Mouse (Mus musculus) stomach, embryonic 16.5 days (tissue): Measurements from ENCODE around the gene Jtb. TPM values are rescaled to one million over a fixed set of nuclear protein-coding genes. Genes with fewer than 3 reads are reported as not detected.

Source experiments
- ATAC-seq: fragments of 200-750 bp; cut with Nextera tagmentation; 2 replicates; pipeline ENCODE4 v1.8.0; 2017; ENCODE audit warnings: moderate number of reproducible peaks, moderate TSS enrichment; ENCODE audit not compliant: insufficient read depth, low FRiP score
- H3K27ac ChIP-seq: fragments of 300-500 bp; sonication (generic); 2 replicates; pipeline ENCODE4 v1.5.1; 2014; ENCODE audit warnings: low read length
- H3K27me3 ChIP-seq: fragments of 300-500 bp; sonication (generic); 2 replicates; pipeline ENCODE4 v1.6.1; 2014; ENCODE audit warnings: low read length, control low read depth, mixed read lengths; ENCODE audit not compliant: control insufficient read depth, insufficient read depth
- H3K36me3 ChIP-seq: fragments of 300-500 bp; sonication (generic); 2 replicates; pipeline ENCODE4 v1.6.1; 2014; ENCODE audit warnings: low read length; ENCODE audit not compliant: control insufficient read depth, insufficient read depth
- H3K4me1 ChIP-seq: fragments of 300-500 bp; sonication (generic); 2 replicates; pipeline ENCODE4 v1.6.1; 2014; ENCODE audit warnings: low read length, control low read depth, mixed read lengths; ENCODE audit not compliant: control insufficient read depth, insufficient read depth
- H3K4me2 ChIP-seq: fragments of 300-500 bp; sonication (generic); 2 replicates; pipeline ENCODE4 v1.6.1; 2014; ENCODE audit warnings: low read depth, low read length, mixed read lengths
- H3K4me3 ChIP-seq: fragments of 300-500 bp; sonication (generic); replicated peaks from 2 replicates; pipeline ENCODE4 v1.5.1; 2014; ENCODE audit warnings: mild to moderate bottlenecking, low read length
- H3K9ac ChIP-seq: fragments of 300-500 bp; sonication (generic); 2 replicates; pipeline ENCODE4 v1.6.1; 2014; ENCODE audit warnings: low read length
- H3K9me3 ChIP-seq: fragments of 300-500 bp; sonication (generic); replicated peaks from 2 replicates; pipeline ENCODE4 v1.6.1; 2016; ENCODE audit warnings: low read length, control low read depth; ENCODE audit not compliant: control insufficient read depth
- WGBS: fragments of 180-500 bp; shearing (Covaris S2); extraction: QIAGEN DNeasy Blood & Tissue Kit; methylation state at CpG from one replicate; pipeline ENCODE4 v1.1.7; 2014; 5-methylcytosine and 5-hydroxymethylcytosine counted together
- polyA plus RNA-seq: library from polyadenylated mRNA; unstranded; fragments of >200 nt; fragmentation: Nextera tagmentation; extraction: Ambion mirVana; gene quantifications from 2 replicates; pipeline ENCODE4 v1.2.1, GENCODE M21; 2015

Jtb gene
- polyA plus RNA-seq, 1 experiment from 2014 or later, result 104 TPM

DNA sequence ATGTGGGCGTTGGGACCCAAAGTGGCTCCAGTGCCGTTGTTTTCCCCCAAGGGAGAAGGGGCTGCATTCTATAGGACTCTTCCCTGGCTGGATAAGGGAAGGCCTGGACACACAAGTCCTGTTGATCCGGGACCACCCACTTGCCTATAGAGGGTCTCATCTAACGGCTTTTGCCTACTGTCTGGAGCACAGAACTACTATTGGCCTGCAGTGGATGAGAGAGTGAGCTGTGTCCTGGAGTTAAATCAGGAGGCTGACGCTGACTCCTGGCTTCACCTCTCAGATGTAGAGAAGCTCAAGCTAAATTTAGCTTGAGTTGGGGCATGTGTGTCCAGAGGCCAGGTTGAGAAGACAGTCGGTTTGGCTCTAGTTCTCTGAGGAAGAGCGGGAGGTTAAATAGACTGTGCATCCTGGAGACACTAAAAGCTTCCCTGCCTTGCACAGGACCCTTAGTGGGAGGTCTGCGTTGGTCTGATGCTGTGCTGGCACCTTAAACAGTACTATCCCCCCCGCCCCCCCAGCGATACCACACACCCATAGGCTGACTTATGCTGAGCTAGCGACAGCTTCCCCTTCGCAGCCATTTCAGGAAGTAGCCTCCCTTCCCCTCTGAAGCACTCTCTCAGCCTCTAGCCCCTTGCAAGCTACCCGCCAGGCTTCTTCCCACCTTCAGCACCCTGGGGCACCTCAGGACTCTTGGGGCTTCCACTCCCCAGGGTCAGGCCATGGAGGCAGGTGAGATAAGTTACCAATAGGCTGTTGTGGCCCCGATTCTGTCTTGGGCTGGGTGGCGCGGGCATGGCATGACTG is 34.7 kb downstream of the Jtb start:
- Histone ChIP-seq H3K27ac (peak overlapping the region; percentile 98), H3K4me3 (peak overlapping the region; percentile 80), H3K36me3 (no peaks in the 10 kb centered on the region), H3K9me3 (no peaks in the 10 kb centered on the region), H3K9ac (peak overlapping the region; percentile 90), H3K27me3 (no peaks in the 10 kb centered on the region), H3K4me2 (peak overlapping the region; percentile 76), H3K4me1 (peaks cover 16% of the 10 kb centered on the region)
- no peak; the same call in 1 of the 2 replicates for ATAC-seq
- 22% methylated on average over 16 of the region's 16 CpGs for WGBS

DNA sequence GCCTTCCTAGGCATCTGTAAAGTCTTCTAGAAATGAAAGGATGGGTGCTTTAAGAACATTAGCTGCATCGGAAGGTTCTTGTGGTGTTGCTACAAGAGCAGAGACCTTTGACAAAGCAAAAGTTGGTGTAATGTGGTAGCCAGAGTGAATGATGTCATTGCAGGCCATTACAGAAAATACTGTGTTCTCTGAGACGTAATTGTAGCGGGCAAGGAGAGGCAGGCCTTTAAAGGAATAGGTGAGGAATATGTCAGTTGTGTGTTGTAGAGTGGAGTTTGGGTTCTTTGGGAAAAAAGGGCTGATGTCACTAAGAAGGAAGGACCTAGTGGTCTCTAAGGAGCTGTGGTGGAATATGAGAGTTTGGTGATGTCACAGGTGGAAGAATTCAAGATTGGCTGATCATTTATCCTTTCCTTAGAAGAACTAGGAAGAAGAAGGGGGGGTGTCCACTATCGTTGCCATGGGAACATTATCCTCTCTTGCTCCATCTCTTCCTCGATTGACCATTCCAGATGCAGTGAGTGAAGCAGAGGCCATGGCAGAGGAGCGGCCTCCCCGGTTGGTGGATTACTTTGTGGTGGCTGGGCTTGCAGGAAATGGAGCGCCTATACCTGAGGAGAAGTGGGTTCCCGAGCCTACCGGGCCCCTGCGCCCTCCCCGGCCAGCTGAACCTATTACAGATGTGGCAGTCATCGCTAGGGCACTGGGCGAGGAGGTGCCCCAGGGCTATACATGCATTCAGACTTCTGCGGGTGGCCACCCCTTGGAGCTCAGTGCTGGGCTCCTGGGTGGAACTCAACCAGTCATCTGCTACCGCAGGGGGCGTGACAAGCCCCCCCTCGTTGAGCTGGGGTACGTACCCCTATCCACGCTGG is 35.7 kb downstream of the Jtb start:
- Histone ChIP-seq H3K4me1 (peaks cover 16% of the 10 kb centered on the region), H3K27ac (no peak overlapping the region), H3K36me3 (no peaks in the 10 kb centered on the region), H3K27me3 (no peaks in the 10 kb centered on the region), H3K4me2 (no peak overlapping the region), H3K9ac (0 out of 2 replicates have a peak overlapping the region, but pooled peaks have one; percentile 90), H3K4me3 (no peak overlapping the region), H3K9me3 (no peaks in the 10 kb centered on the region)
- no peak for ATAC-seq
- 89% methylated on average over 20 of the region's 20 CpGs for WGBS

DNA sequence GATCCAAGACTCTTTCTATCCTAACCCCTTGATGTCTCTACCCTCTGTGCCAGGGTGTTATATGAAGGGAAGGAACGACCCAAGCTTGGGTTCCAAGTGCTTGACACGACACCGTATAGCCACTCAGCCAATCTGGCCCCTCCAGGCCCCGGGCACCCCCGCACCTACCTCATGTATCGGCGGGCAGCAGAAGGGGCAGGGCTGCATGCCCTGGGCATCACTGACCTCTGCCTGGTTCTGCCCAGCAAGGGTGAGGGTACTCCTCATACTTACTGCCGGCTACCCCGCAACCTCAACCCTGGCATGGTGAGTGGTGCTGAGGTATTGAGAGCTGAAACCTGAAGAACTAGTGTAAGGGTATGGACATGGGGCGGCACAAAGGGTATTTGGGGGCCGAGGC is 36.8 kb downstream of the Jtb start:
- no peak for ATAC-seq
- H3K4me3 ChIP-seq, result no peak overlapping the region
- peaks cover 16% of the 10 kb centered on the region for H3K4me1 ChIP-seq
- 95% methylated on average over 11 of the region's 11 CpGs for WGBS
- no peaks in the 10 kb centered on the region for H3K27me3 ChIP-seq
- H3K36me3 ChIP-seq, result peaks cover 6% of the 10 kb centered on the region
- no peaks in the 10 kb centered on the region for H3K9me3 ChIP-seq
- H3K27ac ChIP-seq, result no peak overlapping the region
- H3K4me2 ChIP-seq, result no peak overlapping the region
- no peak overlapping the region for H3K9ac ChIP-seq

DNA sequence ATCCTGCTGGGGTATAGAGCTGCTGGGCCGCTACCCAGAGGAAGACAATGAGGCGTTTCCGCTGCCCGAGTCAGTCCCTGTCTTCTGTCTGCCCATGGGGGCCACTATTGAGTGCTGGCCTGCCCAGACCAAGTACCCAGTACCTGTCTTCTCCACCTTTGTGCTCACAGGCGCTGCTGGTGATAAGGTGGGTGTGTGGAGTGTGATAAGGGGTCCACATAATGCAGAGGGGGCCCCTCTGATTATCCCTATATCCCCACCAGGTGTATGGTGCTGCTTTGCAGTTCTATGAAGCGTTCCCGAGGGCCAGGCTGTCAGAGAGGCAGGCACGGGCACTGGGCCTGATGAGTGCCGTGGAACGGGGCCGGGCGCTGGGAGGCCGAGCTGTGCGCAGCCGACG is 37.6 kb downstream of the Jtb start:
- ATAC-seq, result no peak
- H3K4me2 ChIP-seq, result no peak overlapping the region
- no peaks in the 10 kb centered on the region for H3K9me3 ChIP-seq
- H3K4me1 ChIP-seq, result peaks cover 16% of the 10 kb centered on the region
- 87% methylated on average over 16 of the region's 16 CpGs for WGBS
- H3K27me3 ChIP-seq, result no peaks in the 10 kb centered on the region
- no peak overlapping the region for H3K9ac ChIP-seq
- H3K36me3 ChIP-seq, result peaks cover 6% of the 10 kb centered on the region
- no peak overlapping the region for H3K4me3 ChIP-seq
- H3K27ac ChIP-seq, result no peak overlapping the region

DNA sequence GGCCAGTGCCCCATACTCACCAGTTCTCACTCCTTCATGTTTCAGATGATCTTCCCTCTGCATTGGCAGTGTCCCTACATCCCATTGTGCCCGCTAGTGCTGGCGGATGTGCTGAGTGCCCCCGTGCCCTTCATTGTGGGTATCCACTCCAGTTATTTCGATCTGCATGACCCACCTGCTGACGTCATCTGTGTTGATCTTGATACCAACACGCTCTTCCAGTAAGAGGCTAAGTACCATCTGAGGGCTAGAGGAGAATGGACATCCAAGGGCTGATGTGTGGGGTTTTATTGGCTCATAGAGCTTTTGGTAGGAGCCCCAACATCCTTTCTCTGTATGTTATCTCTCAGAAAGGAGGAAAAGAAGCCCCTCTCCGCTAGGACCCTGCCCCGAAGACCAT is 39.4 kb downstream of the Jtb start:
- WGBS, result 92% methylated on average over 8 of the region's 8 CpGs

DNA sequence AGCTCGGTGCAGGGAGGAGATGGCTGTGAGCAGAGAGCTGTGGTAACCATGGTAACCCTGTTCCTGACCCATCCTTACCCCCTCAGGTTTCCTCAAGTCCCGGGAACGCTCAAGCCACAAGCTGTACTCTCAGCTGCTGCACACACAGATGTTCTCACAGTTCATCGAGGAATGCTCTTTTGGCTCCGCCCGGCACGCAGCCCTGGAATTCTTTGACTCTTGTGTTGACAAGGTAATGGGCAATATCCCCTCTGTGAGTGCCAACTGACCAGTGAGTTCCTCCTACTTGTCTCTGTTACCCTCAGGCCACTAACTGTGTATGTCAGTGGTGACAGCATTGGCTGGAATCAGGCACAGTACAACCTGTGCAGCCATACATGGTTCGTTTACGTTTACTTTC is 40.8 kb downstream of the Jtb start:
- WGBS, result 69% methylated on average over 9 of the region's 9 CpGs
- Histone ChIP-seq H3K4me2 (no peak overlapping the region), H3K9me3 (no peaks in the 10 kb centered on the region), H3K4me3 (no peak overlapping the region), H3K27me3 (no peaks in the 10 kb centered on the region), H3K27ac (no peak overlapping the region), H3K36me3 (peaks cover 6% of the 10 kb centered on the region), H3K4me1 (no peaks in the 10 kb centered on the region), H3K9ac (no peak overlapping the region)
- ATAC-seq, result no peak

More for the DNA sequence above, 39.4 kb downstream of the Jtb start:
- Histone ChIP-seq H3K4me1 (peaks cover 7% of the 10 kb centered on the region), H3K4me2 (no peak overlapping the region), H3K4me3 (no peak overlapping the region), H3K9me3 (no peaks in the 10 kb centered on the region), H3K27ac (no peak overlapping the region), H3K27me3 (no peaks in the 10 kb centered on the region), H3K9ac (no peak overlapping the region), H3K36me3 (peaks cover 6% of the 10 kb centered on the region)
- no peak for ATAC-seq

DNA sequence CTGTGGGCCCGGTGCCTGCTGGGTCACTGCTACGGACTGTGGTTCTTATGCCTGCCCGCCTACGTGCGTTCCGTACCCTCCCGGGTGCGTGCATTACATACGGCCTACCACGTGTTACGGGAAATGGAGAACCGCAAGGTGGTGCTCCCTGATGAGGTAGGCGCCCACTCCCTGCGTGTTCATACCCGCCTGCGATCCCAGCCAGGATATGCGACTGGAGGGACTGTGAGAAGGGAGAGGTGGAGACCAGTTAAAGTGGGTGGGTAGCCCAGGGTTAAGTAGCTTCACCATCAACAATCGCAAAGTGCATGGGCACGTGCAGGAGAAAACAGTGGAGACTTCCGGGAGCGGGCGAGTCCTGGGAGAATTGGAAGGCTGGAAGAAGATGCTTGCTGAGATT is 42.5 kb downstream of the Jtb start:
- Histone ChIP-seq H3K36me3 (peaks cover 11% of the 10 kb centered on the region), H3K9ac (no peak overlapping the region), H3K27me3 (no peaks in the 10 kb centered on the region), H3K4me2 (no peak overlapping the region), H3K27ac (no peak overlapping the region), H3K4me1 (no peaks in the 10 kb centered on the region), H3K4me3 (no peak overlapping the region), H3K9me3 (no peaks in the 10 kb centered on the region)
- 90% methylated on average over 22 of the region's 22 CpGs for WGBS
- no peak for ATAC-seq

DNA sequence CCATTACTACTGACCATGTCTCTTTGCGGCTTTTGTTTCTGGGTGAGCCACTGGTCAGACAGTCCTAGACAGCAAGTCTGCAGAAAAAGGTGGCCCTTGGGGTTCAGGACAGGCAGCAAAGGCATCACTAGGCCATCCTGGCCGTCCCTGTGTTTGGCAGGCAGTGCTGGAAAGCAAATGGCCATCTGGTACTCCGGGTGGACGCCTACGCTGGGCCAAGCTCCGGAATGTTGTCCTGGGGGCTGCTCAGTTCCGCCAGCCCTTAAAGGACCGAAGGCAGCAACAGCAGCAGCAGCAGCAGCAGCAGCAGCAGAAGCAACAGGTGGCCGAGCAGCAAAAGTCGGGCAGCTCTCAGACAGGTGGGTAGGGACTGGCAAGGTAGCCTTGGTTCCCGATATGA is 43.9 kb downstream of the Jtb start:
- Histone ChIP-seq H3K4me3 (no peak overlapping the region), H3K27ac (no peak overlapping the region), H3K9ac (no peak overlapping the region), H3K27me3 (no peaks in the 10 kb centered on the region), H3K4me1 (no peaks in the 10 kb centered on the region), H3K4me2 (no peak overlapping the region), H3K9me3 (no peaks in the 10 kb centered on the region), H3K36me3 (peaks cover 19% of the 10 kb centered on the region)
- 90% methylated on average over 11 of the region's 11 CpGs for WGBS
- ATAC-seq, result no peak

DNA sequence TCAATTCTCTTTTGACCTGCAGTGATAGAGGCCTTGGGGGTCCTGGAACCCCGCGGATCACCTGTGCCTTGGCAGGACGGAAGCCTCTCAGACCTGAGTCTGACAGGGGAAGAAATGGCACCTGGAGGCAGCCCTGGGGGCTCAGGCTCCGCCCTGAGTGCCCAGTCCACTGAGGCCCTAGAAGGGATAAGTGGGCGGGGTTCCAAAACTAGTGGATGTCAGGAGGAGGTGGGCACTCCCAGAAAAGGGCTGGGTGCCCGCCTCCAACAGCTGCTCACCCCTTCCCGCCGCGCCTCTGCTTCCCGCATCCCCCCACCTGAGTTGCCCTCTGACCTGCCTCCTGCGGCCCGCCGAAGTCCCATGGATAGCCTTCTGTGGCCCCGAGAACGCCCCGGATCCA is 45.5 kb downstream of the Jtb start:
- Histone ChIP-seq H3K4me3 (no peak overlapping the region), H3K4me2 (no peak overlapping the region), H3K27ac (no peak overlapping the region), H3K9ac (peak overlapping the region; percentile 5; the same call in 1 of the 2 replicates), H3K9me3 (no peaks in the 10 kb centered on the region), H3K4me1 (no peaks in the 10 kb centered on the region), H3K27me3 (no peaks in the 10 kb centered on the region), H3K36me3 (peaks cover 19% of the 10 kb centered on the region)
- ATAC-seq, result no peak
- 42% methylated on average over 16 of the region's 16 CpGs for WGBS
